Mouse (Mus musculus): ENCODE measurements at regions not wholly inside any gene's neighbourhood (a gene's known extent, or its start where the extent isn't known, plus 50 kb on each side); places are given as distances from the start of the nearest gene placed in this dataset.

DNA sequence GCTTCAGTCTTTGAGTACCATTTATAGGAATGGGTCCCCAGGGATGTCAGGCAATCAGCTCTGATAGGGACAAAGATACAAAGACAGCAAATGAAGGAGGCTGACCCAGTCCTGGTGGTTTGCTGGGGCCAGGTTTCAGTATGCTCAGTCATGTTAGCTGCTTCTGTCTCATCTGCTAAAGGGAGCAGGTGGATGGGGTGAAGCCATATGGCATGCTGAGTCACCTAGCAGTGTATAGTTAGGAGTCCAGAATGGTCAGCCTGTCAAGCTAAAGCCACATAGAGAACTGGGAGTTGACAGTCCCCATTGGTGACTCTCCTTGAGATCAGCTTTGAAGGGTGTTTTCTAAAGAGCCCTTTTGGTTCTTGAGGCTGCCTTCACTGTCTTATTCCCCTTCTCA is 139.4 kb downstream of the Gm15262 start:
- no peak for DNase-seq

DNA sequence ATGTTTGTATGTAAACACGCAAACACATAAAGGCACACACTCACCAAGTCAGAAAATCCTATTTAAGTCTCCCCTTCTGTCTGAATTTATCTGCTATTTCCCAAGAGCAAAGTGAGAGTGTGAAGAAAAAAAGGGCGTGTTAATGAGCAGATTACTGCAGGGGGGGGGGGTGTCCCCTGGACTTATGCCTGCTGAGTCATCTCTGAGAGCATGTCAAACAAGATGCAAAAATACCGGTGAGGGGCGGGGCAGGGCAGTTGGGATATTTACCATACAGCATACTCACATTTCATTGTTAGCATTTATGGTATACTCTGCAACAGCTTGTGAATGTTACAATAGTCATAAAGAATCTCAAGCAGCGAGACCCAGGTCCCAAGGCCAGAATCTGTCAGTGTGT is 140.8 kb downstream of the Gm15262 start:
- DNase-seq: no peak

DNA sequence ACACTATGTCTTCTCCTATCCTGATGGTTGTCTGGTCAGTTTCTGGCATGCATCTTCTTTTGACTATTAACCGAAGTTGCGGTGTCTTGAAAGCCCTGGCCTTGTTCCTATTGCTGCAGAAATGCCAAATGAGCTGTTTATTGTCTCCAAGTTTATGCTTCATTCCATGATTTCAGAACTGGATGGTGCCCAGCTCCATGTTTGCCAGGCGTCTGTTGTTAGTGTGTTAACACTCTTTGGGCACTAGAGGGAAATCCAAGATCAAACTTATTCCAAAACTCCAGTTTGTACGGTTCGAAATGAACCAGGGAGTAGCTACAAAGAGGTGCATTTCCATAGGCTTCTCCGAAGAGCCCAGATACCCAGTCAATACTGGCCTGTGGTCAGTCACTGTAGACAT is 148.1 kb downstream of the Gm15262 start:
- DNase-seq: peak; percentile 11 to 24

All from lung, postnatal 4 days (tissue).